Mouse (Mus musculus) bone marrow macrophage, adult 2 months (primary cell): ENCODE data around the gene Atp6v1g1. TPM values are rescaled to one million over a fixed set of nuclear protein-coding genes. Genes with fewer than 3 reads are reported as not detected.

Experiments
- H3K27ac ChIP-seq: 2 replicates; pipeline ENCODE4 v1.5.1; 2012; ENCODE audit warnings: low read depth, low read length; ENCODE audit not compliant: insufficient read depth
- H3K4me1 ChIP-seq: 2 replicates; pipeline ENCODE4 v1.6.1; 2012; ENCODE audit warnings: low read length; ENCODE audit not compliant: control insufficient read depth, insufficient read depth
- H3K4me3 ChIP-seq: 2 replicates; pipeline ENCODE4 v1.5.1; 2012; ENCODE audit warnings: mild to moderate bottlenecking, low read length, moderate library complexity; ENCODE audit not compliant: insufficient read depth
- CTCF ChIP-seq: IDR thresholded peaks from 2 replicates; pipeline ENCODE4 v1.5.1; 2012; ENCODE audit warnings: low read depth, mild to moderate bottlenecking, low read length, moderate library complexity
- POLR2A ChIP-seq: IDR thresholded peaks from 2 replicates; pipeline ENCODE4 v1.6.1; 2012; ENCODE audit warnings: mild to moderate bottlenecking, low read depth, low read length, borderline replicate concordance
- polyA plus RNA-seq: library from polyadenylated mRNA; stranded (reverse); fragments of >200 nt; gene quantifications from 2 replicates; pipeline ENCODE4 v1.2.4, GENCODE M21; 2012; ENCODE audit not compliant: missing spikeins, insufficient read depth, insufficient read length

Gene Atp6v1g1
- polyA plus RNA-seq, 1 experiment, result 270 TPM

DNA sequence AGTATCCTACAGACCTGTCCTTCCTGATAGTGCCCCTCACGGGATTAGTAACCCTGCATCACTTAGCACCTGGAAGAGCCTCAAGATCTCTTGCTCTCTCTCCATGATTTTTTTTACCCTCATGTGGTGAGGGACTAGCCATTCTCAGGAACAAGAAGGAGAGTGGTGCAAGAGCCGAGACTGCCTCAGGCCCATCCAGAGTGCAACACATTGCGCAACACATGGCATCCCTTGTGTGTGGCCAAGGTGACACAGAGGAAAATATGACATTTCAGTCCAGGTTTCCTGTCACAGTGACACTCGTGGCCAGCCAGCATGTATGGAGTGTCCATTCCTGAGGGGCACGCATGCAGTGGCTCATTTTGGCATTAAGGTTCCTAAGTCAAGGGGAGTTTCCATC lies 28.0 kb downstream of the Atp6v1g1 start:
- Histone ChIP-seq H3K27ac (no peak overlapping the region), H3K4me1 (no peaks in the 10 kb centered on the region), H3K4me3 (no peak overlapping the region)
- TF ChIP-seq CTCF, result no peak
- TF ChIP-seq POLR2A, result no peak

DNA sequence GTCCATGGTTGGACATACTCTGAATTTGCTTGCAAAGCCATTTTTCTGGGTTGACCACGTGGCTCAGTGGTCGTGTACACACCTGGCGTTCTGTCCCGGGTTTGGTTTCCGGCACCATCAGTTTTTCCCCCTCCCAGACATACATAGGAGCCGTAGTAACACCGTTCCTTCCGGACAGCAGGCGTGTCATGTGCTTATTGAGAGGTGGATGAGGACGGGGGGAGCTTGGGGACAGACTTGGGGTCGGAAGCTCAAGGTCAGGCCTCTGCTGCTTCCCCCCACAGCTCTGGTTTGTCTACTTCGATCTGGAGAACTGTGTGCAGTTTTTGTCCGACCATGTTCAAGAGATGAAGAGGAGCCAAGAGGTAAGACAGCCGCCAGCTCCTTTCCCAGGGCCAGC lies 35.1 kb downstream of the Atp6v1g1 start:
- Histone ChIP-seq H3K4me3 (no peak overlapping the region), H3K27ac (no peak overlapping the region), H3K4me1 (no peaks in the 10 kb centered on the region)
- TF ChIP-seq POLR2A, result no peak
- no peak for TF ChIP-seq CTCF

GRCm38 (mm10) chr4:63580078-63580477 lies 35.5 kb downstream of the Atp6v1g1 start:
- TF ChIP-seq CTCF (no peak), POLR2A (no peak)
- no peak overlapping the region for H3K4me3 ChIP-seq
- no peak overlapping the region for H3K27ac ChIP-seq

DNA sequence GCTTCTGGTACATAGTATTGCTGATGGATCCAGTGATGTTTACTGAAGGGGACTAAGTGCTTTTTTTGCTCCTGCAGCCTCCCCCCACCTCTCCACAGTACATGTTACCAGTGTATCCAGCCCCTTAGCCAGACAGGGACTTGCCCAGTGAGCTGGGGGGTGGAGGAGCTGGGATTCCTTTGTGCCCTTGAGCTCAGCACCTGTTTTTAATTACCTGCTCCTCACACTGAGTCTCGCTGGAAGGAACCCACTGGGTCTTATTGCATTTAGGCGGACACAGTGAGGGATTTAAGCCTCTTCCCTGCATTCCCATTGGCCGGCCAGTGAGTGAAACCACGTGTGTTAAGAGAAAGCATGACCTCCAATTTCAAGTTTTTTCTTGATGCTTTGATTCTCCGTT lies 38.0 kb downstream of the Atp6v1g1 start:
- no peak overlapping the region for H3K27ac ChIP-seq
- H3K4me1 ChIP-seq, result no peaks in the 10 kb centered on the region
- no peak overlapping the region for H3K4me3 ChIP-seq
- no peak for TF ChIP-seq CTCF
- TF ChIP-seq POLR2A, result no peak

More at GRCm38 (mm10) chr4:63580078-63580477, 35.5 kb downstream of the Atp6v1g1 start:
- H3K4me1 ChIP-seq, result no peaks in the 10 kb centered on the region

DNA sequence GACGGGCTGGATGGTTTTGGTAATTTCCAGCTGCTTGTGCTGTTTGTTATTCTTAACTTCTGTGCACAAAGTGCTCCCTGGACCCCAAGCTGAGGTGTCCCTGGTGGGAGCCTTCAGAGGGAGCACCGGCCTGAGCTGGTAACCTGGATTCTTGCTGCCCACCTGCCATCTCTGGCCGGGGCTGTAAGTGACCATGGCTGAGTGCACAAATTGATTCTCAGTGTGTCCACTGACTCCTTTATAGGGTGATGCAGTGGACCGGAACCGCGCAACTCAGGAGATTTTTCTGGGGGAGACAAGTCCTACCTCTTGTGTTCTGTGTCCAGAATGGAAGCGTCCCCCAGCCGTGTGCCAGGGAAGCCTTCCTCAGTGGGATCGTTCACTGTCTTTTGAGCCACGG lies 40.6 kb downstream of the Atp6v1g1 start:
- H3K4me3 ChIP-seq, result no peak overlapping the region
- peaks cover 3% of the 10 kb centered on the region for H3K4me1 ChIP-seq
- TF ChIP-seq CTCF (no peak), POLR2A (no peak)
- no peak overlapping the region for H3K27ac ChIP-seq

GRCm38 (mm10) chr4:63586240-63586639 lies 41.7 kb downstream of the Atp6v1g1 start:
- H3K4me1 ChIP-seq, result peaks cover 5% of the 10 kb centered on the region
- no peak overlapping the region for H3K27ac ChIP-seq
- TF ChIP-seq CTCF (no peak), POLR2A (no peak)
- no peak overlapping the region for H3K4me3 ChIP-seq

DNA sequence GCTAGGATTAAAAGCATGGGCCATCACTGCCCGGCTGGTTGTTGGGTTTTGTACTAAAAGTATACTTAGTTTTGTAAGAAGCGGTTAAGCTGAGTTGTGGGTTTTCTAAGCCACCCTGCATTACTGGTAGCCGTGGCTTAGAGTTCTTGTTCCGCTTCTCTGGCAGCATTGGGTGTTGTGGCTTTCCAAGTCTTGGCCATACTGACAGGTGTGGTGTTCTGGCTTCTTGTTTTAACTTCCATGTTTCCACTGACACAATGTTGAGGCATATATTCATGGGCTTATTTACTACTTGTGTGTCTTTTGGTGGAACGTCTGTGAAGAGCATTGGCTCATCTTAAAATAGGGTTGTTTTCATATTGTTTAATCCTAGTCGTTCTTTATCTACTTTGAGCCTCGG lies 45.4 kb downstream of the Atp6v1g1 start:
- H3K4me3 ChIP-seq, result no peak overlapping the region
- TF ChIP-seq CTCF (no peak), POLR2A (no peak)
- H3K27ac ChIP-seq, result 0 out of 2 replicates have a peak overlapping the region, but pooled peaks have one; percentile 19
- H3K4me1 ChIP-seq, result peaks cover 15% of the 10 kb centered on the region

DNA sequence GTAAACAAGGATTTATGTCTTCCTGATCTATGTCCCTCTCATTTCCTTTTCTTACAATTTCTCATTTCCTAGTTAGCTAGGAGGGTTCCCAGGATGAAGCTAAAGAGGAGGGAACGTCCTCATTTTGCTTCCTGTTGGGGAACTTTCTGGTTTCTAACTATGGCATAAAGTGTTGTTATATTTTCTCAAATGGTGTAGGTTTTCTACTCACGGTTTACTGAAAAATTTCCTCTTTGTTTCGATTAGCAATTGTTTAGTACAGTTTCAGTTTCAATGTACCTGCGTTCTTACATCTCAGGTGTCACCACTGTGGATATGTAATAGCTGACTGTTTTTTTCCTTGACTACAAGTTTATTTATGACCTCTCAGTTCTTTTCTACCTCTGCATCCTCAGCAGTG lies 46.0 kb downstream of the Atp6v1g1 start:
- no peak for TF ChIP-seq POLR2A
- peak overlapping the region; percentile 19; the same call in 1 of the 2 replicates for H3K27ac ChIP-seq
- H3K4me3 ChIP-seq, result no peak overlapping the region
- H3K4me1 ChIP-seq, result peaks cover 15% of the 10 kb centered on the region

- peaks cover 15% of the 10 kb centered on the region for H3K4me1 ChIP-seq
- TF ChIP-seq CTCF (no peak), POLR2A (no peak)
- H3K4me3 ChIP-seq, result no peak overlapping the region
- no peak overlapping the region for H3K27ac ChIP-seq
Measured at GRCm38 (mm10) chr4:63594459-63595110, 50.0 kb downstream of the Atp6v1g1 start.

GRCm38 (mm10) chr4:63595259-63595658 lies 50.7 kb downstream of the Atp6v1g1 start:
- no peak overlapping the region for H3K4me3 ChIP-seq
- TF ChIP-seq POLR2A (no peak), CTCF (no peak)

DNA sequence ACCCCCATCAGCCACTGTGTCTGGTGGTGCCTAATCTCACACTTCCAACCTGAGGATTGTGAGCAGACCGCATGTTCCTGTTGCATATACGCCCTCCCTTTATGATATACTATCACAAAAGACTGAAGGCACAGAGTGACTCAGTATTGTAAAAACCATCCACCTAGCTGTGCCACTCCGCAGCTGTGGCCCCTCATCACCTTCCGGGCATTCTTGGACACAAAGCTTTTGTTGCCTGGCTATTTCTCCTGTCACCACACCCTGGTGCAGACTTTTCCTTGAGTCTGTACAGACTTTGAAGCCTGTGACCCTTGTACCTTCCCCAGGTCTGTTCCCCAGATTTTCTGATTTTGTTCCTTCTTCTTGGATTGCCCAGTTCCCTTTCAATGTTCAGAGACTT lies 51.4 kb downstream of the Atp6v1g1 start:
- no peak overlapping the region for H3K27ac ChIP-seq
- H3K4me1 ChIP-seq, result peaks cover 10% of the 10 kb centered on the region
- H3K4me3 ChIP-seq, result no peak overlapping the region
- no peak for TF ChIP-seq CTCF
- no peak for TF ChIP-seq POLR2A

More at GRCm38 (mm10) chr4:63595259-63595658, 50.7 kb downstream of the Atp6v1g1 start:
- Histone ChIP-seq H3K4me1 (peaks cover 12% of the 10 kb centered on the region), H3K27ac (no peak overlapping the region)

Other genes with a start within 250 kb of the Atp6v1g1 start
- gene Orm1, start 200.2 kb upstream of the Atp6v1g1 start, polyA plus RNA-seq, result not detected in 2 replicates
- gene Orm3, start 188.6 kb upstream of the Atp6v1g1 start, polyA plus RNA-seq, result not detected in 2 replicates
- gene Orm2, start 182.3 kb upstream of the Atp6v1g1 start, polyA plus RNA-seq, result not detected in 2 replicates
- 33.3 and 39.4 TPM in 2 replicates for gene Akna, start 141.4 kb upstream of the Atp6v1g1 start, polyA plus RNA-seq
- 0.29 TPM in 1 of 2 replicates, not detected in the other for gene Whrn, start 48.8 kb upstream of the Atp6v1g1 start, polyA plus RNA-seq
- 5.7 and 6.9 TPM in 2 replicates for gene Tmem268, start 14.0 kb downstream of the Atp6v1g1 start, polyA plus RNA-seq
- gene Gm11213, start 60.5 kb downstream of the Atp6v1g1 start, polyA plus RNA-seq, result not detected in 2 replicates
- gene Tex48, start 77.7 kb downstream of the Atp6v1g1 start, polyA plus RNA-seq, result not detected in 2 replicates
- not detected in 2 replicates for gene Gm11214, start 118.6 kb downstream of the Atp6v1g1 start, polyA plus RNA-seq
- 0.48 TPM in 2 replicates for gene Tnfsf15, start 200.3 kb downstream of the Atp6v1g1 start, polyA plus RNA-seq